Mouse (Mus musculus) heart, adult 2 months (tissue): ENCODE measurements at regions not wholly inside any gene's neighbourhood (a gene's known extent, or its start where the extent isn't known, plus 50 kb on each side); places are given as distances from the start of the nearest gene placed in this dataset.

Source experiments
- CTCF ChIP-seq: fragments of 200-600 bp; IDR thresholded peaks from 2 replicates; pipeline ENCODE4 v1.8.1; 2022; ENCODE audit warnings: antibody characterized with exemption, mild to moderate bottlenecking, moderate library complexity
- EP300 ChIP-seq: fragments of 200-500 bp; IDR thresholded peaks from 2 replicates; pipeline ENCODE4 v1.6.1; 2011; ENCODE audit warnings: low read depth, low read length, control low read depth; ENCODE audit not compliant: insufficient read depth
- POLR2A ChIP-seq: fragments of 200-500 bp; IDR thresholded peaks from 2 replicates; pipeline ENCODE4 v1.6.1; 2011; ENCODE audit warnings: mild to moderate bottlenecking, low read depth, low read length, control low read depth; ENCODE audit not compliant: insufficient read depth

GRCm38 (mm10) chr6:52478624-52479023, 161.6 kb downstream of the Hibadh start:
- TF ChIP-seq EP300 (no peak), CTCF (no peak), POLR2A (no peak)
